Comparison of ENCODE assay signal across 8 mouse cellular contexts in the genomic region with DNA sequence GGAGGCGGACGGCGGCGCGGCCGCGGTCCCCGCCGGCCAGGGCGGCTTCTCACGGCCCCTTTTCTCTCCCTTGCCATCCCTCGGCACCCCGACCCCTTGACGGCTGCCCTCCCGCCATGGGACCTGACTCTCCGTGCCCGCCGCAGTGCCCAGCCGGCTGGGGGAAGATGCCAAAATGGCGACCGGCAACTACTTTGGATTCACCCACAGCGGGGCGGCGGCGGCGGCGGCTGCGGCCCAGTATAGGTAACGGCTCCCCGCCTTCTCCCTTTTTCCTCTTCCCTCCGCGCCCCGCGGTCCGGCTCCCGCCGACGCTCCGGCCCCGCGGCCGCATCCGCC. TPM values are rescaled to one million over a fixed set of nuclear protein-coding genes. Genes with fewer than 3 reads are reported as not detected.
A peak's percentile ranks its signal among the peaks of the same experiment; 100 is the strongest.
DNase-seq lines count a peak whose midpoint lies in the region; ATAC-seq and TF ChIP-seq lines count a peak whose summit lies in the region.

No protein-coding gene starts in this region.

- no peak for TF ChIP-seq EP300 in heart, adult 2 months (IDR thresholded peaks at IDR 0.05; ENCODE audit: insufficient read depth, low read depth, low read length)
- no peak for TF ChIP-seq EP300 in CH12.LX (IDR thresholded peaks at IDR 0.05; ENCODE audit: low read length)

- peaks cover 6% of the 10 kb centered on the region for H3K4me1 ChIP-seq in heart, adult 2 months (ENCODE audit: control insufficient read depth, insufficient read depth, low read length)
- peaks cover 10 to 59% of the 10 kb centered on the region in 2 experiments for H3K4me1 ChIP-seq in CH12.LX (ENCODE audit: control insufficient read depth in 1 of 2, insufficient read depth in 2 of 2)
- peaks cover 15% of the 10 kb centered on the region for H3K4me1 ChIP-seq in embryonic facial prominence, embryonic 15.5 days
- H3K4me1 ChIP-seq in midbrain, embryonic 13.5 days (replicated peaks) = peaks cover 24% of the 10 kb centered on the region

- H3K9me3 ChIP-seq in CH12.LX (replicated peaks; ENCODE audit: low read length) = no peaks in the 10 kb centered on the region
- H3K9me3 ChIP-seq in embryonic facial prominence, embryonic 15.5 days (replicated peaks) = no peaks in the 10 kb centered on the region
- H3K9me3 ChIP-seq in midbrain, embryonic 13.5 days = no peaks in the 10 kb centered on the region

- no peaks in the 10 kb centered on the region for H3K27me3 ChIP-seq in heart, adult 2 months (ENCODE audit: control insufficient read depth, insufficient read depth, low read length)
- H3K27me3 ChIP-seq in CH12.LX (replicated peaks) = no peaks in the 10 kb centered on the region
- H3K27me3 ChIP-seq in embryonic facial prominence, embryonic 15.5 days = no peaks in the 10 kb centered on the region
- H3K27me3 ChIP-seq in midbrain, embryonic 13.5 days = no peaks in the 10 kb centered on the region

- intact Hi-C loops in heart, adult 2 months (cut with DNase I) = no loop called here

- TF ChIP-seq POLR2A in heart, adult 2 months (IDR thresholded peaks at IDR 0.05; ENCODE audit: insufficient read depth, low read depth, low read length) = no peak
- TF ChIP-seq POLR2A in CH12.LX (IDR thresholded peaks at IDR 0.05; ENCODE audit: low read depth, low read length) = no peak

- peaks cover 10% of the 10 kb centered on the region for H3K36me3 ChIP-seq in heart, adult 2 months (ENCODE audit: control insufficient read depth, insufficient read depth, low read length)
- H3K36me3 ChIP-seq in CH12.LX (replicated peaks in 1 of 2; ENCODE audit: control insufficient read depth in 1 of 2, insufficient read depth in 1 of 2, low read length in 1 of 2) = peaks cover 0 to 19% of the 10 kb centered on the region in 2 experiments
- H3K36me3 ChIP-seq in embryonic facial prominence, embryonic 15.5 days = no peaks in the 10 kb centered on the region
- H3K36me3 ChIP-seq in midbrain, embryonic 13.5 days = no peaks in the 10 kb centered on the region

- H3K4me3 ChIP-seq in heart, adult 2 months = peak overlapping the region; percentile 73
- peak overlapping the region; percentile 66 to 93 (median 91) for H3K4me3 ChIP-seq in CH12.LX (replicated peaks in 1 of 3; ENCODE audit: low read depth in 2 of 3, low read length in 2 of 3, poor library complexity in 1 of 3)
- H3K4me3 ChIP-seq in embryonic facial prominence, embryonic 15.5 days (replicated peaks) = peak overlapping the region; percentile 80
- peak overlapping the region; percentile 97 for H3K4me3 ChIP-seq in midbrain, embryonic 13.5 days (replicated peaks)

- TF ChIP-seq CTCF in heart, adult 2 months (IDR thresholded peaks at IDR 0.05) = no peak
- no peak for TF ChIP-seq CTCF in CH12.LX (conservative IDR thresholded peaks at IDR 0.05 in 1 of 2, IDR thresholded peaks at IDR 0.05 in 1 of 2; ENCODE audit: low read depth in 2 of 2, low read length in 2 of 2)

- WGBS in heart, adult 2 months = 1% methylated on average over 16 of the region's 43 CpGs
- under 1% methylated on average over 22 of the region's 43 CpGs for WGBS in embryonic facial prominence, embryonic 15.5 days
- 2% methylated on average over 22 of the region's 43 CpGs for WGBS in midbrain, embryonic 13.5 days

- dilution Hi-C loops in CH12.LX (cut with MboI; ENCODE audit: extremely low pct_ligation_motif_present, extremely low pct_unique_long_range_greater_than_20kb, low sequenced_read_pairs) = no loop called here

- H3K4me2 ChIP-seq in CH12.LX (ENCODE audit: insufficient read depth, low read depth, poor library complexity, severe bottlenecking) = no peak overlapping the region
- peak overlapping the region; percentile 69; the same call in 1 of the 2 replicates for H3K4me2 ChIP-seq in embryonic facial prominence, embryonic 15.5 days (replicated peaks)
- peak overlapping the region; percentile 86 for H3K4me2 ChIP-seq in midbrain, embryonic 13.5 days (replicated peaks)

- no peak for ATAC-seq in embryonic facial prominence, embryonic 15.5 days (ENCODE audit: insufficient number of reproducible peaks, low FRiP score, low TSS enrichment, low read depth)
- ATAC-seq in midbrain, embryonic 13.5 days = no peak; the same call in 1 of the 2 replicates
- no peak for ATAC-seq in megakaryocyte progenitor cell, adult 5-6 weeks (replicated peaks; ENCODE audit: poor library complexity)

- TF ChIP-seq RAD21 in CH12.LX (IDR thresholded peaks at IDR 0.05; ENCODE audit: low read depth, low read length) = no peak

- DNase-seq in heart, adult 2 months = no peak
- DNase-seq in heart, adult 11 months = no peak
- no peak for DNase-seq in CH12.LX (ENCODE audit: extremely low read depth)
- peak; percentile 73 for DNase-seq in kidney, postnatal 10 days
- no peak for DNase-seq in ovary, postnatal 14 days (ENCODE audit: low spot score)

- H3K9ac ChIP-seq in heart, adult 2 months (ENCODE audit: low read depth, low read length) = peak overlapping the region; percentile 90
- H3K9ac ChIP-seq in CH12.LX (ENCODE audit: insufficient read depth, low read depth) = peak overlapping the region; percentile 98
- H3K9ac ChIP-seq in embryonic facial prominence, embryonic 15.5 days = peak overlapping the region; percentile 99
- H3K9ac ChIP-seq in midbrain, embryonic 13.5 days (replicated peaks) = peak overlapping the region; percentile 97

- H3K79me2 ChIP-seq in heart, adult 2 months (replicated peaks; ENCODE audit: control insufficient read depth, insufficient read depth, low read length) = peaks cover 9% of the 10 kb centered on the region
- peaks cover 35% of the 10 kb centered on the region for H3K79me2 ChIP-seq in CH12.LX (replicated peaks; ENCODE audit: control insufficient read depth, extremely low read depth, insufficient read depth, poor library complexity, severe bottlenecking)

- H3K27ac ChIP-seq in heart, adult 2 months = peak overlapping the region; percentile 99
- H3K27ac ChIP-seq in CH12.LX (ENCODE audit: insufficient read depth, low read depth) = peak overlapping the region; percentile 68
- H3K27ac ChIP-seq in embryonic facial prominence, embryonic 15.5 days (replicated peaks) = peak overlapping the region; percentile 85
- peak overlapping the region; percentile 94 for H3K27ac ChIP-seq in midbrain, embryonic 13.5 days

- in situ Hi-C loops in CH12.LX (cut with MboI; ENCODE audit: low pct_ligation_motif_present, low pct_unique_long_range_greater_than_20kb, low sequenced_read_pairs) = no loop called here

TF ChIP-seq in CH12.LX, 34 proteins besides CTCF, POLR2A, EP300 and RAD21:
- TF ChIP-seq RCOR1 (conservative IDR thresholded peaks at IDR 0.05; ENCODE audit: low read depth, low read length) = no peak
- TF ChIP-seq SMC3 (IDR thresholded peaks at IDR 0.05; ENCODE audit: low read depth, low read length) = no peak
- TF ChIP-seq MAX (IDR thresholded peaks at IDR 0.05; ENCODE audit: low read length) = no peak
- peak; percentile 88; the same call in 1 of the 2 replicates for TF ChIP-seq UBTF (IDR thresholded peaks at IDR 0.05; ENCODE audit: low read depth, low read length)
- 0 out of 2 replicates have a peak, but pooled peaks have one; percentile 31 for TF ChIP-seq SIN3A (IDR thresholded peaks at IDR 0.05; ENCODE audit: low read length)
- no peak for TF ChIP-seq MYC (IDR thresholded peaks at IDR 0.05; ENCODE audit: low read depth, low read length)
- no peak for TF ChIP-seq TBP (conservative IDR thresholded peaks at IDR 0.05; ENCODE audit: low read depth, low read length)

RNA-seq across cellular contexts. Expression of a gene that starts 0.4 kb away (rescaled TPM):
- total RNA-seq in heart, adult 2 months (2021) = 10 to 100 TPM; 76.8 to 79.8 TPM
- 77.8 and 93.2 TPM in 2 replicates for polyA plus RNA-seq in heart, adult 2 months (2012; rRNA removed)
- total RNA-seq in CH12.LX (2012; rRNA removed) = 47.5 and 49.1 TPM in 2 replicates
- 84.9 and 99.0 TPM in 2 replicates for total RNA-seq in CH12.LX (2014; rRNA removed)
- polyA plus RNA-seq in CH12.LX (2012; ENCODE audit: insufficient read length, low read depth) = 89.3 and 89.8 TPM in 2 replicates
- 114 and 129 TPM in 2 replicates for polyA plus RNA-seq in embryonic facial prominence, embryonic 15.5 days (2015; fragmentation: Nextera tagmentation; extraction: Ambion mirVana)
- 149 and 153 TPM in 2 replicates for polyA plus RNA-seq in midbrain, embryonic 13.5 days (2015; fragmentation: Nextera tagmentation; extraction: Ambion mirVana)
- 141 and 147 TPM in 2 replicates for total RNA-seq in megakaryocyte progenitor cell, adult 5-6 weeks (2015)
- total RNA-seq in megakaryocyte progenitor cell, adult 5-6 weeks (2017) = 49.0 and 63.7 TPM in 2 replicates
